9 mouse cellular contexts compared by ENCODE assay signal in genomic region chr13:12473724-12474378, GRCm38 (mm10). TPM values are rescaled to one million over a fixed set of nuclear protein-coding genes. Genes with fewer than 3 reads are reported as not detected.
A peak's percentile ranks its signal among the peaks of the same experiment; 100 is the strongest.
DNase-seq lines count a peak whose midpoint lies in the region; ATAC-seq and TF ChIP-seq lines count a peak whose summit lies in the region.
"Had no signal": no experiment of that assay in that cellular context is flagged by ENCODE, and none has a peak within 500 bp of the region (broad histone marks: within the 10 kb centered on the region; RNA-seq: fewer than 3 reads in every experiment).

No protein-coding gene starts in this region.

- H3K4me1 ChIP-seq in E14TG2a.4 (replicated peaks; ENCODE audit: low read depth, low read length) = peaks cover 27% of the 10 kb centered on the region
- peaks cover 3% of the 10 kb centered on the region; the same call in 1 of the 2 replicates for H3K4me1 ChIP-seq in bone marrow, adult 2 months (ENCODE audit: control insufficient read depth, insufficient read depth, low read length)
- H3K4me1 ChIP-seq: lung, embryonic 15.5 days had no signal

- H3K9me3 ChIP-seq in E14TG2a.4 (ENCODE audit: low read length) = no peaks in the 10 kb centered on the region
- H3K9me3 ChIP-seq: lung, embryonic 15.5 days had no signal

- TF ChIP-seq POLR2A in bone marrow, adult 2 months (IDR thresholded peaks at IDR 0.05; ENCODE audit: borderline replicate concordance, control insufficient read depth, low read depth, low read length) = no peak

- no peak overlapping the region for H3K4me3 ChIP-seq in E14TG2a.4 (replicated peaks; ENCODE audit: low read length)
- H3K4me3 ChIP-seq in bone marrow, adult 2 months (replicated peaks; ENCODE audit: control insufficient read depth, low read depth, low read length) = no peak overlapping the region
- H3K4me3 ChIP-seq: lung, embryonic 15.5 days had no signal

- peaks cover 11% of the 10 kb centered on the region for H3K27me3 ChIP-seq in E14TG2a.4 (ENCODE audit: insufficient read depth, low read length)
- H3K27me3 ChIP-seq: lung, embryonic 15.5 days had no signal

- WGBS in bone marrow, adult 2 months = 41% methylated on average over 8 of the region's 8 CpGs

- TF ChIP-seq CTCF in E14TG2a.4 (conservative IDR thresholded peaks at IDR 0.05; ENCODE audit: low read length) = peak; percentile 83
- TF ChIP-seq CTCF in bone marrow, adult 2 months (IDR thresholded peaks at IDR 0.05; ENCODE audit: control insufficient read depth, insufficient read depth, low read length) = peak; percentile 61

- DNase-seq in fibroblast of lung, adult 2 months (ENCODE audit: low read depth) = peak; percentile 20
- peak; percentile 41 to 67 for DNase-seq in layer of hippocampus, adult 8-10 months (ENCODE audit: low spot score in 2 of 2)
- peak; percentile 73 for DNase-seq in lung, postnatal 25 days (ENCODE audit: low spot score)
- peak; percentile 71 for DNase-seq in retina, postnatal 7 days (ENCODE audit: low read depth, low spot score)
- peak; percentile 89 for DNase-seq in thymus, postnatal 4 days

- H3K36me3 ChIP-seq in E14TG2a.4 (ENCODE audit: insufficient read depth, low read length) = no peaks in the 10 kb centered on the region
- H3K36me3 ChIP-seq: lung, embryonic 15.5 days had no signal

- peak; percentile 81 to 92 for ATAC-seq in hematopoietic stem cell, adult 5-6 weeks (replicated peaks in 1 of 2; ENCODE audit: insufficient read depth in 1 of 2, low FRiP score in 2 of 2, low TSS enrichment in 1 of 2, low read depth in 1 of 2, poor library complexity in 2 of 2, severe bottlenecking in 2 of 2)

- H3K27ac ChIP-seq in bone marrow, adult 2 months (ENCODE audit: control insufficient read depth, insufficient read depth, low read depth, low read length, poor library complexity) = no peak overlapping the region
- H3K27ac ChIP-seq: lung, embryonic 15.5 days had no signal

RNA-seq across cellular contexts. Expression of gene Lgals8, which starts 9.1 kb away (rescaled TPM):
- 21.4 and 23.6 TPM in 2 replicates for polyA plus RNA-seq in bone marrow, adult 2 months (2011; ENCODE audit: insufficient read depth, insufficient read length, low replicate concordance, missing spikeins)
- 94.2 and 103 TPM in 2 replicates for total RNA-seq in hematopoietic stem cell, adult 5-6 weeks (2017)
- 10 to 100 TPM; 44.1 to 49.4 (median 45.2) TPM for total RNA-seq in layer of hippocampus, adult 8-10 months (2022)

RNA-seq across cellular contexts. Expression of gene Edaradd, which starts 46.4 kb away (rescaled TPM):
- polyA plus RNA-seq in bone marrow, adult 2 months (2011; ENCODE audit: insufficient read depth, insufficient read length, low replicate concordance, missing spikeins) = 0.92 and 2.6 TPM in 2 replicates
- total RNA-seq in hematopoietic stem cell, adult 5-6 weeks (2017) = 0.45 and 1.1 TPM in 2 replicates
- under 1 TPM; 0.16 to 0.28 (median 0.21) TPM for total RNA-seq in layer of hippocampus, adult 8-10 months (2022)

Comparison
In these comparisons a context has a peak if more than half of its experiments do, and no peak if none do; other contexts are left out.
1. DNase-seq: peak in every context shown above with its lines; median percentile 89 in thymus, postnatal 4 days; 73 in lung, postnatal 25 days; 71 in retina, postnatal 7 days; 54 in layer of hippocampus, adult 8-10 months; 20 in fibroblast of lung, adult 2 months.